Mouse (Mus musculus) bone marrow, adult 2 months (tissue): ENCODE measurements around the gene Hspb7.

Experiments used
- CTCF ChIP-seq: fragments of 200-500 bp; IDR thresholded peaks from 2 replicates; pipeline ENCODE4 v1.5.1; 2011; ENCODE audit warnings: low read length, control low read depth; ENCODE audit not compliant: control insufficient read depth, insufficient read depth
- POLR2A ChIP-seq: fragments of 200-500 bp; IDR thresholded peaks from 2 replicates; pipeline ENCODE4 v1.6.1; 2011; ENCODE audit warnings: low read depth, mild to moderate bottlenecking, control low read depth, low read length, borderline replicate concordance; ENCODE audit not compliant: control insufficient read depth

DNA sequence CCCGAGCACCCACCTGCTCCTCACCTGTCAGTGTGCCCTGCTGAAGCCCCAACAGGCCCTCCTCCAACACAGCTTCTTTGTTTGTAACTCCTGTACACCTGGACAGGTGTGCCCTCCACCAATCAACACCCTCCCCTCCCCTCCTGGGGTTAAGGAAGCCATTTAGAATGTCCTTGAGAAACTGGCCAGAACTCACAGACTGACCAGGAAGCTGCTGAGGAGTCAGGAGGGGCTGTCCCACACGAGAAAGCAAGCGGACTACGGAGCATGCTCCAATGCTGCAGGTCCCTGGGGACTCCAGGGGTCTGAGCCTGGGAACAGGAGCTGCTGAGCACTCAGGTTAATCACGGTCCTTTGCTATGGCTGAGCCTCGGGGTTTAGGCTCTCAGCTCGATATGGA lies 4.7 kb upstream of the Hspb7 start, which contains the start of gene Clcnkb:
- no peak for TF ChIP-seq CTCF
- no peak for TF ChIP-seq POLR2A
